Comparison of ENCODE assay signal across 24 mouse cellular contexts in the genomic region with DNA sequence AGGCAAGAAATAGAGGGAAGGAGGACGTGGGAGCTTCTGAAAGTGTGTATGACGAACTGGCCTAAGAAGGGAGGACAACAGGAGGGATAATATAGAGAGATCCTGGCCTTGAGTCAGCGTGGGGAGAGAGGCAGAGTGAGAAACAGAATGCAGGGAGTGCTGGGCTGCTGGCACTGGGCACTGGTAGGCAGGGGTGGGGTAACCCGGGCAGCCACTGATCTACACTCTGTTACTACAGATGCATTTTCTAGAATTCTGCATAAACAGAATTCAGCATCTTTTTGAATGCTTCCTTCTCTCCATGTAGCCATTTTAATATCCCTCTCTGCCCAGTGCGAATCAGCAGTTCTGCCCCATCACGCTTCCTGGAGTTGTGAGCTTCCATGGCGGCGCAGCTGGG.
"Had no signal": no experiment of that assay in that cellular context is flagged by ENCODE, and none has a peak within 500 bp of the region (broad histone marks: within the 10 kb centered on the region; RNA-seq: fewer than 3 reads in every experiment).

No protein-coding gene starts in this region.

- H3K4me2 ChIP-seq: heart, embryonic 12.5 days; hindbrain, embryonic 13.5 days; hindbrain, embryonic 15.5 days; kidney, embryonic 15.5 days; limb, embryonic 12.5 days; liver, embryonic 11.5 days; liver, embryonic 13.5 days had no signal

- H3K36me3 ChIP-seq: heart, embryonic 10.5 days; heart, embryonic 12.5 days; hindbrain, embryonic 13.5 days; hindbrain, embryonic 15.5 days; kidney, embryonic 15.5 days; limb, embryonic 10.5 days; limb, embryonic 12.5 days; liver, embryonic 13.5 days had no signal

- DNase-seq: gastrocnemius, postnatal 14 days; gastrocnemius, postnatal 36 days; heart, adult 18-20 months; heart, postnatal 10 days; heart, postnatal 36 days; kidney, adult 11 months; kidney, adult 2 months; kidney, adult 9 months; kidney, postnatal 14 days; kidney, postnatal 36 days; liver; liver, embryonic 13.5 days had no signal

- H3K4me1 ChIP-seq: liver, embryonic 13.5 days had no signal

- H3K9me3 ChIP-seq: heart, embryonic 10.5 days; heart, embryonic 12.5 days; hindbrain, embryonic 13.5 days; hindbrain, embryonic 15.5 days; kidney, embryonic 15.5 days; limb, embryonic 10.5 days; limb, embryonic 12.5 days; liver, embryonic 13.5 days had no signal

- H3K27ac ChIP-seq: heart, embryonic 10.5 days; hindbrain, embryonic 13.5 days; hindbrain, embryonic 15.5 days; hindbrain, postnatal 0 days; kidney, embryonic 15.5 days; kidney, postnatal 0 days; left cerebral cortex, adult 2 months; limb, embryonic 10.5 days; limb, embryonic 12.5 days; liver, embryonic 13.5 days had no signal

- ATAC-seq: intestine, embryonic 16.5 days had no signal

- H3K9ac ChIP-seq: heart, embryonic 12.5 days; hindbrain, embryonic 13.5 days; hindbrain, embryonic 15.5 days; kidney, embryonic 15.5 days; limb, embryonic 12.5 days; liver, embryonic 13.5 days had no signal

- H3K4me3 ChIP-seq: heart, embryonic 10.5 days; heart, embryonic 12.5 days; hindbrain, embryonic 13.5 days; hindbrain, embryonic 15.5 days; kidney, embryonic 15.5 days; left cerebral cortex, adult 2 months; limb, embryonic 10.5 days; limb, embryonic 12.5 days; liver, embryonic 13.5 days had no signal

- H3K27me3 ChIP-seq: heart, embryonic 12.5 days; hindbrain, embryonic 13.5 days; hindbrain, embryonic 15.5 days; kidney, embryonic 15.5 days; limb, embryonic 12.5 days; liver, embryonic 13.5 days had no signal
